Mouse (Mus musculus) hindbrain, embryonic 15.5 days (tissue): ENCODE measurements at regions not wholly inside any gene's neighbourhood (a gene's known extent, or its start where the extent isn't known, plus 50 kb on each side); places are given as distances from the start of the nearest gene placed in this dataset.

Experiments used
- ATAC-seq: fragments of 200-750 bp; cut with Nextera tagmentation; 2 replicates; pipeline ENCODE4 v1.8.0; 2017; ENCODE audit warnings: low read depth, moderate number of reproducible peaks, moderate TSS enrichment; ENCODE audit not compliant: low FRiP score
- H3K27ac ChIP-seq: fragments of 300-500 bp; sonication (generic); replicated peaks from 2 replicates; pipeline ENCODE4 v1.5.1; 2015; ENCODE audit warnings: mild to moderate bottlenecking, inconsistent platforms
- H3K27me3 ChIP-seq: fragments of 300-500 bp; sonication (generic); 2 replicates; pipeline ENCODE4 v1.6.1; 2015; ENCODE audit warnings: control low read depth, inconsistent platforms
- H3K36me3 ChIP-seq: fragments of 300-500 bp; sonication (generic); 2 replicates; pipeline ENCODE4 v1.6.1; 2015; ENCODE audit warnings: control low read depth, inconsistent platforms
- H3K4me1 ChIP-seq: fragments of 300-500 bp; sonication (generic); replicated peaks from 2 replicates; pipeline ENCODE4 v1.6.1; 2015; ENCODE audit warnings: control low read depth, inconsistent platforms
- H3K4me2 ChIP-seq: fragments of 300-500 bp; sonication (generic); 2 replicates; pipeline ENCODE4 v1.6.1; 2015; ENCODE audit warnings: moderate library complexity, mild to moderate bottlenecking, inconsistent platforms
- H3K4me3 ChIP-seq: fragments of 300-500 bp; sonication (generic); 2 replicates; pipeline ENCODE4 v1.5.1; 2015; ENCODE audit warnings: mild to moderate bottlenecking, inconsistent platforms
- H3K9ac ChIP-seq: fragments of 300-500 bp; sonication (generic); 2 replicates; pipeline ENCODE4 v1.6.1; 2015; ENCODE audit warnings: inconsistent platforms
- H3K9me3 ChIP-seq: fragments of 300-500 bp; sonication (generic); 2 replicates; pipeline ENCODE4 v1.6.1; 2016; ENCODE audit warnings: control low read depth, inconsistent platforms
- WGBS: fragments of 180-500 bp; shearing (Covaris S2); methylation state at CpG from one replicate; pipeline ENCODE4 v1.1.7; 2015; 5-methylcytosine and 5-hydroxymethylcytosine counted together

DNA sequence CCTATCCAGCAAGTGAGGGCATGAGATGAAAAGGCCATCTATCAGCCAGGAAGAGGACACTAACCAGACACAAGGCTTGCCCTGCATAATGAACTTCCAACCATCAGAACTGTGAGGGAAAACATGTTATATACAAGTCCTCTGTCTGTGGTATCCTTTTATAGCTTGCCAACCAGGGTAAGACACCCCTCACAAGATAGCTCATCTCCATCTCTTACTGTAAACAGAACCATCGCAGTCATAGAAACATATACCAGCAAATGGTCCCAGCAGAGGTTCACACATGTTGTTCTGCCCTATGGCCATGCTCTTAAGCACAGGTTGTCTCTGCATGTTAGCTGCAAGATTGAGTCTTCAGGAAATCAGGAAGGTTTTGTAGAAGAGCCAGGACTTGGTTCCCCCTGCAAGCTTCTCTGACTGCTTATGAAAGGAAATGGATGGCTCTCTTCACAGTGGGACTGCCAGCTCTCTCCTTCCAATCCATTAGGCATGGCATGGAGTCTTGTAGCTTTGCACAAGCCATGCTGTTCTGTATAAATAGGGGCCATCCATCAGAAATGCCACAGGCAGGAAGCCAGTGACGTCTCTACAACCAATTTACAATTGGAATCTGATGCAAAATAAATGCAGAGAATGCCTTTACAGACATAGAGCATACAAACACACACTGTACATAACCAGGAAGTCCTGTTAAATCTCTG lies 1514.0 kb upstream of the Lrrc6 start:
- Histone ChIP-seq H3K4me2 (no peak overlapping the region), H3K27ac (no peak overlapping the region), H3K9ac (no peak overlapping the region), H3K9me3 (no peaks in the 10 kb centered on the region), H3K36me3 (no peaks in the 10 kb centered on the region), H3K4me3 (no peak overlapping the region), H3K27me3 (peaks cover 10% of the 10 kb centered on the region; the same call in 1 of the 2 replicates), H3K4me1 (no peaks in the 10 kb centered on the region)
- 41% methylated on average over 2 of the region's 2 CpGs for WGBS
- ATAC-seq, result peak; percentile 83

- 87% methylated on average over 1 of the region's 1 CpGs for WGBS
- no peaks in the 10 kb centered on the region for H3K4me1 ChIP-seq
- peaks cover 10% of the 10 kb centered on the region; the same call in 1 of the 2 replicates for H3K27me3 ChIP-seq
- no peaks in the 10 kb centered on the region for H3K36me3 ChIP-seq
- H3K4me3 ChIP-seq, result no peak overlapping the region
- no peak overlapping the region for H3K4me2 ChIP-seq
- H3K9ac ChIP-seq, result no peak overlapping the region
- no peaks in the 10 kb centered on the region for H3K9me3 ChIP-seq
- no peak overlapping the region for H3K27ac ChIP-seq
- ATAC-seq, result no peak
Measured at GRCm38 (mm10) chr15:68011162-68011561, 1510.5 kb upstream of the Lrrc6 start.

DNA sequence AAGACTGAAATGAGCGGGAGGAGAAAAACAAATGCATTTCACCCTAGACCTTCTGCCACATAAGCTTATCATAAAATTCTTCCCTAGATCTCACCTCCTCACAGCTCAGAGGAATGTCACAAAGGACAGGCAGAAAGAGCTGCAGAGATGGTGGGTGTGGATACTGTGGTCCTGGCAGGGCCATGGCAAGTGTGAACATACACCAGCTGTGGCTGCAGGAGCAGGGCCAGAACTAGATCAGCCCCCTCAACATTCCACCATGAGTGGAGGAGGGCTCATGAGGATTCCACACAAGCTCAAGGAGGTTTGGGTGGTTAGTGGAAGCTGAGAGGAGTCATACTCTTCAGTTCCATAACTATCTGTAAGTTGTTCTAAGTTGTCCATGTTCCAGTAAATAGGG lies 1509.5 kb upstream of the Lrrc6 start:
- no peaks in the 10 kb centered on the region for H3K4me1 ChIP-seq
- no peaks in the 10 kb centered on the region for H3K9me3 ChIP-seq
- no peak for ATAC-seq
- no peak overlapping the region for H3K4me2 ChIP-seq
- 94% methylated on average over 1 of the region's 1 CpGs for WGBS
- H3K27me3 ChIP-seq, result peaks cover 10% of the 10 kb centered on the region; the same call in 1 of the 2 replicates
- no peaks in the 10 kb centered on the region for H3K36me3 ChIP-seq
- no peak overlapping the region for H3K4me3 ChIP-seq
- no peak overlapping the region for H3K27ac ChIP-seq
- H3K9ac ChIP-seq, result no peak overlapping the region

- 53% methylated on average over 5 of the region's 5 CpGs for WGBS
- Histone ChIP-seq H3K27me3 (no peaks in the 10 kb centered on the region), H3K9ac (no peak overlapping the region), H3K36me3 (no peaks in the 10 kb centered on the region), H3K4me2 (no peak overlapping the region), H3K4me1 (no peaks in the 10 kb centered on the region), H3K9me3 (no peaks in the 10 kb centered on the region), H3K27ac (no peak overlapping the region), H3K4me3 (no peak overlapping the region)
- ATAC-seq, result peak; percentile 48; the same call in 1 of the 2 replicates
Measured at GRCm38 (mm10) chr15:68004798-68005197, 1504.1 kb upstream of the Lrrc6 start.

DNA sequence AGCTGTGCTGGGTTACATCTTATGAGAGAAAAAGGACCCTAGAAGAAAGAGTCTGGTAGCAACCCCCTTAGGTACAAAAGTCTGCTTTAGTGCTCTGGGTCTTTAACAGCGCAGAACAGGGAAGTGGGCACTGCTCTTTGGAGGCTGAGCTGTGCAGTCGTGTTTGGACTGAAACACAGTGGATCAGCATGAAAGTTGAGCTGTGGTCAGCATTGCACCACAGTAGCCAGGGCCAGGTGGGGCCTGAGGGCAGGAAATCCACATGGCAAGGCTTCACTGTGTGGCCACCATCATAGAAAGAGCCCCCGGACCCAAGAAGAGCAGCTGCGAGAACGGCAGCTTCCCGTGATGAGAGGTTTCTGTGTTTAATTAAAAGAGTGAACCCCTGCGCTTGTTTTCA lies 1495.8 kb upstream of the Lrrc6 start:
- no peaks in the 10 kb centered on the region for H3K27me3 ChIP-seq
- H3K4me2 ChIP-seq, result no peak overlapping the region
- whole genome bisulfite sequencing, result 57% methylated on average over 7 of the region's 7 CpGs
- H3K4me3 ChIP-seq, result no peak overlapping the region
- no peaks in the 10 kb centered on the region for H3K4me1 ChIP-seq
- H3K36me3 ChIP-seq, result no peaks in the 10 kb centered on the region
- H3K27ac ChIP-seq, result no peak overlapping the region
- ATAC-seq, result no peak
- no peaks in the 10 kb centered on the region for H3K9me3 ChIP-seq
- H3K9ac ChIP-seq, result no peak overlapping the region

DNA sequence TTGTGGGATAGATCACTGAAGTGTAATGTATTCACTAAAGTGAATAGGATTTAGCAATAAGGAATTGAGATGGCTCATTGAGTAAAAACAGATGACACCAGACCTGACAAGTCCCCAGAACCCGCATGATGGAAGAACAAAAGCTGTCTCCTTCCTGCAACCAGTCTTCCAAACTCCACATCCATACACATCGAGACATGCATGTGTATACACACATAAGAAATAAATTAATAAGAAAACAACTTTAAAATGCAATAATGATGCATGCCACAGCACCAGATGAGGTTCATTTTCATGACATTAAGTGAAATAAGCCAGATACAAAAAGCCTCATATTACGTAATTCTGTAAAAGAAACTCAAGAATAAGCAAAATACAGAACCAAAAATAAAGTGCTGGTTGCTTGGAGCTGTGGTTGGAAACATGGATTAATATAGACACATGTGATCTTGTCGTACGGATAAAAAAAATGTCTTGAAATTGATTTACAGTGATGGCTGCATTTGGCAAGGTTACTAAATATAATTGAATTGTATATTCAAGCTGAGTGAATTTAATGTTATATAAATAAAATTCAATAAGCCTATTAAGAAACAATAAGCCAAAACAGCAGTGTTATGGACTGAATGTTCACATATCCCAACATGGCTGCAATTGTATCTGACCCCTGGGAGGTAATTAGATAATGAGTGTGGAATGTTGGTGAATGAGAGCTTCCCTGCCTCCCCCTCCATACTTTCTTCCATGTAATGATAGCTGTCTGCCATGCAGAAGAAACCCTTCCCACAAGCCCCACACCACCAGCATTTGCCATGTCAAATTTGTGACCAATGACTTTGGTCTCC lies 1488.9 kb upstream of the Lrrc6 start:
- no peak overlapping the region for H3K27ac ChIP-seq
- ATAC-seq, result no peak
- no peaks in the 10 kb centered on the region for H3K4me1 ChIP-seq
- H3K27me3 ChIP-seq, result no peaks in the 10 kb centered on the region
- H3K9ac ChIP-seq, result no peak overlapping the region
- no peak overlapping the region for H3K4me3 ChIP-seq
- 77% methylated on average over 5 of the region's 5 CpGs for WGBS
- H3K9me3 ChIP-seq, result no peaks in the 10 kb centered on the region
- H3K36me3 ChIP-seq, result no peaks in the 10 kb centered on the region
- no peak overlapping the region for H3K4me2 ChIP-seq

DNA sequence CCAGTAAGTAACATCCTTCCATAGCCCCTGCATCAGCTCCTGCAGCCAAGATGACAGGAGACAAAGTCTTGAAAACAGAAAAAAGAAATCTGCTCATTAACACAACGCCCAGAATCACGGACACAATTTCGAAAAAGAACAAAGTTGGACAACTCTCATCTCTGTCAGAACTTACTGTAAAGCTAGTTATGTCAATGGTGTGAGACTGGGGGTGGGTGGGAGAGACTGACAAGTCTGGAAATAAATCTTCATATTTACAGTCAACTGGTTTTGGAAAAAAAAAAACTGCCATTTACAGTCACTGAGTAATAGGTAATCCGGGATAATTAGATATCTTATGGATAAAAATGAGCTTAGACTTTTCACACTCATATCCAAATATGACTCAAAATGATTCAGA lies 1487.2 kb upstream of the Lrrc6 start:
- H3K4me2 ChIP-seq, result no peak overlapping the region
- H3K36me3 ChIP-seq, result no peaks in the 10 kb centered on the region
- 96% methylated on average over 4 of the region's 4 CpGs for WGBS
- H3K9ac ChIP-seq, result no peak overlapping the region
- no peak for ATAC-seq
- H3K27ac ChIP-seq, result no peak overlapping the region
- H3K27me3 ChIP-seq, result no peaks in the 10 kb centered on the region
- no peak overlapping the region for H3K4me3 ChIP-seq
- H3K4me1 ChIP-seq, result no peaks in the 10 kb centered on the region
- no peaks in the 10 kb centered on the region for H3K9me3 ChIP-seq

- 52% methylated on average over 1 of the region's 1 CpGs for WGBS
- Histone ChIP-seq H3K27ac (no peak overlapping the region), H3K9me3 (no peaks in the 10 kb centered on the region)
Measured at GRCm38 (mm10) chr15:67983253-67983652, 1482.5 kb upstream of the Lrrc6 start.

DNA sequence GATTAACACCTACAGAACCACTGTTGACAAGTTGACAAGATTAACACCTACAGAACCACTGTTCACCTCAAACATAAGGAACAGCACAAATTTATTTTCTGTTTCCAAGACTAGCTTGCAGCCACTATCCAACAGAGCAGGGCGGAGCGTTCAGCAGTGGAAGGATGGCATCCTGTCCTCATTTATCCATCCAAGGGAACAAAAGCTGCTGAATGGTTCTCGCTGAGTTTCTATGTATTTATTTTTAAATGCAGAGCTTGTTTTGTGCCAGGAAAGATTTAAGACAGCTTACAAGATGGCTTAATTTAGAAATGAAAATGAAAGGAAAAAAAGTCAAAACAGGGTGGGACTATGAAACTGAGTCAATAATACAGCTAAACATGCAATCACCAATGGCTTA lies 1481.2 kb upstream of the Lrrc6 start:
- no peak overlapping the region for H3K4me2 ChIP-seq
- no peaks in the 10 kb centered on the region for H3K4me1 ChIP-seq
- no peak overlapping the region for H3K27ac ChIP-seq
- no peak overlapping the region for H3K9ac ChIP-seq
- 92% methylated on average over 3 of the region's 3 CpGs for WGBS
- no peak for ATAC-seq
- no peak overlapping the region for H3K4me3 ChIP-seq
- H3K9me3 ChIP-seq, result no peaks in the 10 kb centered on the region
- no peaks in the 10 kb centered on the region for H3K27me3 ChIP-seq
- H3K36me3 ChIP-seq, result no peaks in the 10 kb centered on the region

More at GRCm38 (mm10) chr15:67983253-67983652, 1482.5 kb upstream of the Lrrc6 start:
- no peak for ATAC-seq
- H3K9ac ChIP-seq, result no peak overlapping the region
- no peaks in the 10 kb centered on the region for H3K36me3 ChIP-seq
- H3K4me2 ChIP-seq, result no peak overlapping the region
- no peak overlapping the region for H3K4me3 ChIP-seq
- H3K4me1 ChIP-seq, result no peaks in the 10 kb centered on the region
- no peaks in the 10 kb centered on the region for H3K27me3 ChIP-seq

DNA sequence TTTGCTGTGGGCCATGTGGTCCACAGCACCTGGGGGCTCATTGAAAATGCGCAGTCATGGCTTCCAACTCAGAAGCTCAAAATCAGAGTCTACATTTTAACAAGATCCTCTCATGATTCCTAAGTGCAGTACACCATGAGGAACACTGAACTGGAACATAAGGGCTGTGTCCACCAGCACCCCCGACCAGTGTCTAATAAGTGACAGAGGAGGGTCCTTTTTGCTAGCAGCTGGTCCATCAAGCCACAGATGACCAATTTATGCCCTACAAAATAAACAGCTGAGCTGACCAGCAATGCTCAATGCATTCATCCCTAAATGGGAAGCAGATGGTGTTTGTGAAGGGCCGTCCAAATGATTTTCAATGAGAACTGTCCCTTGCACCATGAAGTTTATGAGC lies 1478.7 kb upstream of the Lrrc6 start:
- Histone ChIP-seq H3K9ac (no peak overlapping the region), H3K36me3 (no peaks in the 10 kb centered on the region), H3K27ac (no peak overlapping the region), H3K9me3 (no peaks in the 10 kb centered on the region), H3K4me1 (no peaks in the 10 kb centered on the region), H3K4me2 (no peak overlapping the region), H3K4me3 (no peak overlapping the region), H3K27me3 (no peaks in the 10 kb centered on the region)
- no peak for ATAC-seq
- WGBS, result 71% methylated on average over 3 of the region's 3 CpGs

DNA sequence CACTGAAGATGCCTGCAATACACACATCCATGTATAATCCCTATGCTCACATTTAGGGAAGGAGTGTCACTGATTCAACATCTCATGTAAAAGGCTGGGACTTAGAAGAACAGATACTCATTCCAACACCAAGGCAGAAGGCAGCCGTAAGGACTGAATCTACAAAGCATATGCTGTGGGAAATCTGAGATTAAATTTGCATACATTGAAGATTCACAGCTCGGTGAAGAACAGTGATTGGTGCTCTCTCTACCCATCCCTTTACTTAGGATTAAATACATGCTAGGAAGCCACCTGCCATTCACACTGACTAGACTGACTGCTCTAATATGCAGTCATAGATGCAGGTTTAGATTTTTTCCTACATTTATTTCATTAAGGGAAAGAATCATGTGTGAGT lies 1476.5 kb upstream of the Lrrc6 start:
- Histone ChIP-seq H3K9ac (no peak overlapping the region), H3K4me1 (no peaks in the 10 kb centered on the region), H3K27me3 (no peaks in the 10 kb centered on the region), H3K9me3 (no peaks in the 10 kb centered on the region), H3K4me2 (no peak overlapping the region), H3K4me3 (no peak overlapping the region), H3K27ac (no peak overlapping the region), H3K36me3 (no peaks in the 10 kb centered on the region)
- WGBS, result 74% methylated on average over 2 of the region's 2 CpGs
- ATAC-seq, result no peak

DNA sequence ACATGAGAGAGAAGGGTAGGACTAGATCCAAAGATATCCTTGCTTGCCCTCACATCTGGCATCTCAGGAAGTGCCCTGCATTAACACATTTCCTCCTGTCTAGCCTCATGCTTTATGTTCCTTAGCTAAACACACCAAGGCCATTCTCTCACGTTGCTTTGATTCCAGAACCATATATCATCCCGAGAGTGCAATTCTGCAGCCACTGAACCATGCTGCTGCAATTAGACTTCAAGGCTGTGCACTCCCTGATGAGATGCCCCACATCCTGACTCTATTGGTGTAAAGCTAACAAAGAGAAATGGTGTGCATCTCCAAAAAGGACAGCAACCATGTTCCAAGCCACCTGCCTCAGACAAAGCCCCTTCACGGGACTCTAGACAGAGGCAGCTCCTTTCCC lies 1471.3 kb upstream of the Lrrc6 start:
- H3K4me2 ChIP-seq, result no peak overlapping the region
- 41% methylated on average over 3 of the region's 3 CpGs for WGBS
- H3K4me1 ChIP-seq, result no peaks in the 10 kb centered on the region
- H3K27ac ChIP-seq, result no peak overlapping the region
- no peak for ATAC-seq
- H3K4me3 ChIP-seq, result no peak overlapping the region
- H3K27me3 ChIP-seq, result no peaks in the 10 kb centered on the region
- no peaks in the 10 kb centered on the region for H3K9me3 ChIP-seq
- H3K9ac ChIP-seq, result no peak overlapping the region
- H3K36me3 ChIP-seq, result no peaks in the 10 kb centered on the region
